Mouse (Mus musculus): ENCODE measurements around the gene Hist1h2bn.
"Not testable (repeated sequence)": the region's sequence is repeated elsewhere in the genome, so short reads cannot be mapped to it uniquely, and the experiment has no call there.

Gene Hist1h2bn

DNA sequence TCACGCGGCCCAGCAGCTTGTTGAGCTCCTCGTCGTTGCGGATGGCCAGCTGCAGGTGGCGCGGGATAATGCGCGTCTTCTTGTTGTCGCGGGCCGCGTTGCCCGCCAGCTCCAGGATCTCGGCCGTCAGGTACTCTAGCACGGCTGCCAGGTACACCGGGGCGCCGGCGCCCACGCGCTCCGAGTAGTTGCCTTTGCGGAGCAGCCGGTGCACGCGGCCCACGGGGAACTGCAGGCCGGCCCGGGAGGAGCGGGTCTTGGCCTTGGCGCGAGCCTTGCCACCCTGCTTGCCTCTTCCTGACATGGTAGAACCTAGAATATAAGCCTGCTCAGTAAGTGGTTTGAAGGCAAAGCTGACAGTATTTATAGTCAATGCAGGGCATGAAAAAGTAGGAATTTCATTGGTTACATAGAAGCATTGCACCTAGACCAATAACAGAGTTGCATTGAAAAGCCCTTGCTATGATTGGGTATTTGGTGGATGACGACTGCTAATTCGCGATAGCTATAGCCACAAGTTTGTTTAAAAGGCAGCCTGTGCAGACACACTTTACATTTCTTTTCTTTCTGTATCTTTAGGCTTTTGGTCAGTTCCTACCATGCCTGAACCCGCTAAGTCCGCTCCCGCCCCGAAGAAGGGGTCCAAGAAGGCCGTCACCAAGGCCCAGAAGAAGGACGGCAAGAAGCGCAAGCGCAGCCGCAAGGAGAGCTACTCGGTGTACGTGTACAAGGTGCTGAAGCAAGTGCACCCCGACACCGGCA lies at the start of gene Hist1h2bn, which contains the start of gene Hist1h2ak:
Hist1h2bn (plus strand) TSS at position 600 of the 762 bp plus-strand sequence.
Hist1h2ak (minus strand) TSS at position 304 of the 762 bp plus-strand sequence.
- peak; percentile 77 for DNase-seq (ENCODE audit: low spot score)

DNA sequence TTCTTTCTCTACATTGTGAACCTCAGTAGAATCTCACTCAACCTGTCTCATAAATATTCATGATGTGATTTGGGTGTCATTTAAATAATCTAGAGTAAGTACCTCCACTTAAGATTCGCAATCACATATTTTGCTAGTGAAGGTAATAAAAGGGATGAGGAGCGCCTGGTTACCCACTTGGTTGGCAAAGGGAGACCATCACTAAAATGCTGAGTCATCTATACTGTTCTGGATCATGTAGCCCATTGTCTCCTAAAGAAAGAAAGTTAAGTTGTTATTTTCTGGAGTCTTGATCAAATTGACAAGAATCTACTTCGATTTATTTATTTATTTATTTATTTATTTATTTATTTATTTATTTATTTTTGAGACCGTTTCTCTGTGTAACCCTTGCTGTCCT lies 47.3 kb upstream of the Hist1h2bn start:
- no peak for DNase-seq (ENCODE audit: low spot score)

DNA sequence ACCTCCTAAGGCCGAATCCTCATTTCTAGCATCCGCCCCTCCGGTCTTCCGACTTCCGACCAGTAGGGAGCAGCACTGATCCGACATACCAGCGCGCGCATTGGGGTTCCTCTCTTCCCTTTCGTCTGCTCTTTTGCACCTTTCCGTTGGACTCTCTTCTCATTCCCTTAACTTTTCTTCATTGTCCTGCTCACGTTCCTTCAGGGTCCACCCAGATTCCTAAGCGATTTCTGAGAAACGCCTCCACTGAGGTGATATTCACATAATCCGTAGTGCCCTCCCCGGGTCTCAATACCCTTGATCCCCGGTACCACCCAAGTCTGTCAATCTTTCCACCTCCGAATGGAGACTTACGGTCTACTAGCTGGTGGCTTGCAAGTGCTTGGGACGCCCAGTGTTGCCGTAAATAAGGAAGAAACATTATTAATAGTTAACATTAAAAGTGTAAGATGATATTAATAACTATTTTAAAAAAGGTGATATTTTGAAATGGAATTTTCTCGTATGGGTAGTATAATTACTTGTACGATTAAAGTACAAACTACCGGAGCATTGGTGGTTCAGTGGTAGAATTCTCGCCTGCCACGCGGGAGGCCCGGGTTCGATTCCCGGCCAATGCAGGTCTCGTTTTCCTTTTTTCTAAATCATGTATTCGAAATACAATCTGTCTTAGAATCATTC lies 43.8 kb upstream of the Hist1h2bn start:
- DNase-seq (ENCODE audit: low spot score), result peak; percentile 85

DNA sequence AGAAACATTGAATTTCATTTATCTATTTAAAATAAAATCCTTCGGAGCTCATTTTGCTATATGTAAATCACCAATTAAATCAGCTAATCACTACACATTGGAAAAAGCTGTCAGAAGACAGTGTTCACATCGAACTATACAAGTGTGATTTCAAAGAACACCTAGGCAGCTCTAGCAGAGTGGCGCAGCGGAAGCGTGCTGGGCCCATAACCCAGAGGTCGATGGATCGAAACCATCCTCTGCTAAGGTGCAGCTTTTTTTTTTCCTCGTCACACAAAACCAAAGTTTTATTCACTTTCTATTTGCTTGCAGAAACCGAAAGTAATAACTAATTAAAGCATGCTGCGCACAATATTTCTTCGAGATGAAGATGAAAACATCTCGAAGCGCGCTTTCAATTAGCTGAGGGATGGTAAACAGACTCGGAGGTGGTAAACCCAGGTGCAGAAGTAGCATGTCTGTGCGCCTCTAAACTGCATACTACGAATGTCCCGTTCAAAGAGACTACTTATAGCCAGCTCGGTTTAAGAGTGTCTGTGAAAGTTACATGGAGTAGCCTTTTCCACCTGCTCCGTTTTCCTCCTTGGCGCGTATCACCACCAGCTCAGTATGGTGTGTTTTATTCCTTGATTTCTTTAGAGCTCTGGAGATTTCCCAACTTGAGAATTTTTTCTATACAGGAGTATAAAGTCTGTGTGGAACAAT lies 43.0 kb upstream of the Hist1h2bn start:
- peak; percentile 88 for DNase-seq (ENCODE audit: low spot score)

DNA sequence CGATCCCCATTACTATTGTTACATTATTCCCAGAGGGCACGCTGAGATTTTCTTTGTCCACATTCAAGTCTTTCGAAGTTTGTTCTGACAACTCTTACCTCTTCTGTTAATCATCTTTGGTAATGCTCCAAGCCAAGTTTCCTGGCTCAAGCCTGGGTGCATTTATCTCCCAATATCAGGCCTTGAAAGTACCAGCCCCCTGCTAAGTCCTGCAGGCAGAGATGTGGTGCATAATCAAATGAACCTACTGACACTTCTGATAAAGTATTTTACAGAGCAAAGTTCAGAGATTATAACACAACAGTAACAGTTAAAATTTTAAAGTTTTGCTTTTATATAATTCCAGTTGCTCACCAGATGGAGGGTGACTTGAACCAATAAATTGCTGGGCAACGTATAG lies 42.2 kb upstream of the Hist1h2bn start:
- DNase-seq (ENCODE audit: low spot score), result no peak

DNA sequence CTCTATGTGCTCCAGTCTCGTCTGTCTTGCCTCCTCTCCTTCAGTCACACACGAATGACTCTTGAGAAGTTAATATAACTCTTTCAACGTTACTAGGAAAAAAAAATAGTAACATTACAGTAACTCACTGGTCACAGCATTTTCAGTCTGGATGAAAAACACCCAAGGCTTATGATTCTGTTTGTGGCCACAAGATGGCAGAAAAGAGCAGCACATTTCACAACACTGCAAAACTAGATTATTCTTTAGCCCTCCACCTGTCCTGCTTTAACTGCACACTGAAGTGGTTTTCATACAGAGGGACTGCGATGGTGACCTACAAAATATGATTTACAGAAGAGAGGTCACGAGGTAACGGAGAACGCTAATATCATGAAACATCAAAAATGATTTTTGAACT lies 39.2 kb upstream of the Hist1h2bn start:
- DNase-seq (ENCODE audit: low spot score), result peak; percentile 67

DNA sequence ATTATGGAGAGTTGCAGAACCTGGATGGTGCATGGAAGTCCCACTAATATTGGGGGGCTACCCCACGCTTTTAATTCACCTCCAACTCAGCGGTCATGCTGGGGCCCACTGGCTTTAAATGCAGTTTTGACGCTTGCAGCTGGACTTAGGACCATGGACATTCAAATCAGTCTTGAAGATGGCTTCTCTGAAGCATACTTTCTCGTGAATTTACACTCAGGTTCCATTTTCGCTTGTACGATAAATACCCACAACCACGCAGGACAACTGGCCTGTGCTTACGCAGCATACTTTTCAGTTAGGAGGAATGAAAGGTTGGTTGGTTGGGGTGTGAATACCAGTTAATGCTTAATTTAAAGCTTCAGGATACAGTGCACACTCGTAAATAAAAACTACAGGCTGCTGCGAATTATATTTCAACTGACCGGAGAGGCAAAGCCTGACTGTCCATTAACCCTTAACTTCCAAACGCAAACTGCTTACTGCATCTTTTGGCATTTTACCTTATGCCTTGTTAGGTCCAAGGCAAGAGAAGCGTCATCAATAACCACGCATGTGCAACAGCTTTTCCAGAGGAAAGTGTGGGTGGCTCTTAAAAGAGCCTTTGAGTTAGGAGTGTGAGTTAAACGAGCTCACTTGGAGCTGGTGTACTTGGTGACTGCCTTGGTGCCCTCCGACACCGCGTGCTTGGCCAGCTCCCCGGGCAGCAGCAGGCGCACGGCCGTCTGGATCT lies 38.6 kb upstream of the Hist1h2bn start:
- DNase-seq (ENCODE audit: low spot score), result no peak

DNA sequence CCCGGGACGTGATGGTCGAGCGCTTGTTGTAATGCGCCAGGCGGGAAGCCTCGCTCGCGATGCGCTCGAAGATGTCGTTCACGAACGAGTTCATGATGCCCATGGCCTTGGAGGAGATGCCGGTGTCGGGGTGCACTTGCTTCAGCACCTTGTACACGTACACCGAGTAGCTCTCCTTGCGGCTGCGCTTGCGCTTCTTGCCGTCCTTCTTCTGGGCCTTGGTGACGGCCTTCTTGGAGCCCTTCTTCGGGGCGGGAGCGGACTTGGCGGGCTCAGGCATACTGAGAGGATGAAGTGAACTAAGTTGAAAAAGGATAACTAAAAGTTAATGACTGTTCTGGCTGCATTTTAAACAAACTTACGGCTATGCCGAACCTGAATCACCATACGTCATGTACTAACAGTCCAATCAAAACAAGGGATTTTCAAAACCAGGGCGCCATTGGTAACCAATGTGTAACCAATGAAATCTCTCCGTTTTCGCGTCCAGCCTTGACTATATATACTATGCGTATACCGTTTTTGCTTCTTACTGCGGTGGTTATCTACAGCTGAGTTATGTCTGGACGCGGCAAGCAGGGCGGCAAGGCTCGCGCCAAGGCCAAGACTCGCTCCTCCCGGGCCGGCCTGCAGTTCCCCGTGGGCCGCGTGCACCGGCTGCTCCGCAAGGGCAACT lies 37.9 kb upstream of the Hist1h2bn start, which contains the start of the genes Hist1h2bl and Hist1h2ai:
Hist1h2bl (minus strand) TSS at position 280 of the 676 bp plus-strand sequence.
Hist1h2ai (plus strand) TSS at position 559 of the 676 bp plus-strand sequence.
- DNase-seq (ENCODE audit: low spot score), result peak; percentile 78

DNA sequence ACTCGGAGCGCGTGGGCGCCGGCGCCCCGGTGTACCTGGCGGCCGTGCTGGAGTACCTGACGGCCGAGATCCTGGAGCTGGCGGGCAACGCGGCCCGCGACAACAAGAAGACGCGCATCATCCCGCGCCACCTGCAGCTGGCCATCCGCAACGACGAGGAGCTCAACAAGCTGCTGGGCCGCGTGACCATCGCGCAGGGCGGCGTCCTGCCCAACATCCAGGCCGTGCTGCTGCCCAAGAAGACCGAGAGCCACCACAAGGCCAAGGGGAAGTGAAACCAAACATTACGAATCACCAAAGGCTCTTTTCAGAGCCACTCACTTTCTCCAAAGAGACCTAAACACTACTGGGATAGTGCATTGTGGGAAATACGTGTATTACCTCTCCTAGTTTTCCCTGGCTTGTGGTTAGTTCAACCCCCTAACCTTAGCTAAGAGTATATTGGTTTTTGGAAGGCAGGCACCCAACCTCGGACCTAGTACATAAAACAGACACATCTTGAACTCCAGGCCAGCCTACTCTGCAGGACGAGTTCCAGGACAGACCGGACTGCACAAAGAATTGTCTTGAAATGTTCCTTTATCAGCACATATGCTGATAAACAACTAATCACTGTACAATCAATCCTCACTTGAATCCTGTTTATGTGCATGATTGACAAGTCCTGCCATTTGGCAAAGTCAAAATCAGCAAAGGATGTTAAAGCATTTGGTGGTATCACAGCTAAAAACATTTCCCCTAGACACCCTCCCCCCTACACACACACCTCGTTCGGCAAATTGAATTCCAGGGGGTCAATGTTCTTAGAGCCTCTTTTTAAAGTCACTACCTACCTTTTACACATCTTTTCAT lies 37.2 kb upstream of the Hist1h2bn start:
- not testable (repeated sequence) for DNase-seq (ENCODE audit: low spot score)

DNA sequence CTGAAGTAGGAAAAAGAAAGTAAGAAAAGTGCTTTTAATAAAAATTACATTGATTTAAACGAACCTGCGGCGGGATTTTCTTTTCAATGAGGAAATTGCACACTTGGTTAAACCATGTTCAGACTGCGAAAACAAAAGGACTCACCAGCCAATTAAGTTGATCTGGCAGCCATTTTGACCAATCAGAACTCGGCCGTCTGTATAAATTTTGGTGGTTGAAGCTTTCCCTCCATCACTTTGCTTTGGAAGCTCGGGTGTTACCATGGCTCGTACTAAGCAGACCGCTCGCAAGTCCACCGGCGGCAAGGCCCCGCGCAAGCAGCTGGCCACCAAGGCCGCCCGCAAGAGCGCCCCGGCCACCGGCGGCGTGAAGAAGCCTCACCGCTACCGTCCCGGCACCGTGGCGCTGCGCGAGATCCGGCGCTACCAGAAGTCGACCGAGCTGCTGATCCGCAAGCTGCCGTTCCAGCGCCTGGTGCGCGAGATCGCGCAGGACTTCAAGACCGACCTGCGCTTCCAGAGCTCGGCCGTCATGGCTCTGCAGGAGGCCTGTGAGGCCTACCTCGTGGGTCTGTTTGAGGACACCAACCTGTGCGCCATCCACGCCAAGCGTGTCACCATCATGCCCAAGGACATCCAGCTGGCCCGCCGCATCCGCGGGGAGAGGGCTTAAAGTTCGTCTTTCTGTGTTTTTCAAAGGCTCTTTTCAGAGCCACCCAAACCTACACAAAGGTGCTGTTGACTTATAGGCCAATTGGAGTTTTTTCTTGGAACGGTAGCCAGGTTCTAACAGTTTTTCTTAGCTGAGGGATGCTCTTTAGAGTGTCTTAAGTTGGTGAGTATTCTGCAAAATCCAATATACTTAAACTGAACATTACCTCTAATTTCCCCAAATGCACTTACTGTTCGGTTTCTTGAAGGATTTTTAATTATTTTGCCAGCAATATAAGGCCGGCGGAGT lies 36.2 kb upstream of the Hist1h2bn start, which contains the start of gene Hist1h3h:
Hist1h3h (plus strand) TSS at position 263 of the 961 bp plus-strand sequence.
- peak; percentile 79 for DNase-seq (ENCODE audit: low spot score)

DNA sequence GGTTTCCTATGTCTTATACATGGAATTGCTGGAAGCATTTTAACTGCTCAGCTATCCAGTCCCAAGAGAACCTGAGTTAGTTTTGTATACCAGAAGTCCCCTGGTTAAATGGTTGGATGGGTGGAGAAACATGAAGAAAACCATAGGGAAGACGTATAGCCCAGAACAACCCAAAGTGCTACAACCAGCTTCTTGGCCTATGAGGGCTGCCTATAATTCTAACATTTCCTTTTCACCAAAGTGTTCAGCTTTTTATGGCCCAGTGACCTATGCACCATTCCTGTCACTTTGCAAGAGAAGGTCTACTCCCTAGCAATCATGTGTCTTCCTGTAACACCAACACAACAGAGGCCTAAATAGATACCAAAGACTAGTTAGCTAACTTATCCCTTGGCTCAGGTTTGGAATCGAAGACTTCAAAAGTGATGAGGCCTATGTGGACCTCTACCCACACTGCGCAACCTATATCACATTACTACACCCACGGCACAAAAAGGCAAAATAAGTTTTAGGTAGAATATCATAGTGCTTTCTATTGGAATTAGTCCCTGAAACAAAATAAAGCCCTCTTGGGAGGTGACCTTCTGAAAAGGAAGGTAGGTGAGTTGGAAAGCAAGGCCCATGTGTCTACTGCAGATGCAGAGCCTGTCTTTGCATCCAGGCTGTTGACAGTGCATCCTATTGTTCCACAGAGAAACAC lies 35.4 kb upstream of the Hist1h2bn start:
- DNase-seq (ENCODE audit: low spot score), result no peak

DNA sequence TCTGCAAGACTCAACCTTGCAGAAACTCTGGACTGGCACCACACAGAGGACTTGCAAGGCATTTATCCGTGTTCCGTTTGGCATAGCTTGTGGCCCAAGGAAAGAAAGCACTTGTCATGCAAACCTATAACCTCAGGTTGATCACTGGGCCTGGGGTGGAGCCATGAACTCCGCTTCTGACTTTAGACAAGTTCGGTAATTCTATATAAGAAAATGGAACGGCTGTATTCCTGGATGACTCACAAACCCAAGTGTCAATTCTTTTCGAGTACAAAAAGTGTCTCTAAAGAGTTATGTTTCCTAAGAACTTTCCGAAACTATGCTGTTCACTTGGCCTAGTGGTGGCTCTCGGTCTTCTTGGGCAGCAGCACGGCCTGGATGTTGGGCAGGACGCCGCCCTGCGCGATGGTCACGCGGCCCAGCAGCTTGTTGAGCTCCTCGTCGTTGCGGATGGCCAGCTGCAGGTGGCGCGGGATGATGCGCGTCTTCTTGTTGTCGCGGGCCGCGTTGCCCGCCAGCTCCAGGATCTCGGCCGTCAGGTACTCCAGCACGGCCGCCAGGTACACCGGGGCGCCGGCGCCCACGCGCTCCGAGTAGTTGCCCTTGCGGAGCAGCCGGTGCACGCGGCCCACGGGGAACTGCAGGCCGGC lies 32.7 kb upstream of the Hist1h2bn start:
- not testable (repeated sequence) for DNase-seq (ENCODE audit: low spot score)

DNA sequence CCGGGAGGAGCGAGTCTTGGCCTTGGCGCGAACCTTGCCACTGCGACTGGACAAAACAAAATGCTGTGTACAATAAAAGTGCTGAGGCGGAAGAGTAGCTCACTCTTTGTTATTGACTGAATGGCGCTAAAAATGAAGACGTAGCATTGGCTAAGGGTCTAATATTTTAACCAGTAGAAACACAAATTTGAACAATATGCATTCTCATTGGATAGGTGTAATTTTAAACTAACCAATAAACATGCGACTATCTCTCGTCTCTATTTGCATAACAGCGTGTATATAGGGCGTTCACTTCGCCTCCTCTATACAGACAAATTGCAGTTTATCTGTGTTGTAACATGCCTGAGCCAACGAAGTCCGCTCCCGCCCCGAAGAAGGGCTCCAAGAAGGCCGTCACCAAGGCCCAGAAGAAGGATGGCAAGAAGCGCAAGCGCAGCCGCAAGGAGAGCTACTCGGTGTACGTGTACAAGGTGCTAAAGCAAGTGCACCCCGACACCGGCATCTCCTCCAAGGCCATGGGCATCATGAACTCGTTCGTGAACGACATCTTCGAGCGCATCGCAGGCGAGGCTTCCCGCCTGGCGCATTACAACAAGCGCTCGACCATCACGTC lies 32.1 kb upstream of the Hist1h2bn start, which contains the start of gene Hist1h2bm:
Hist1h2bm (plus strand) TSS at position 288 of the 616 bp plus-strand sequence.
- peak; percentile 53 for DNase-seq (ENCODE audit: low spot score)

DNA sequence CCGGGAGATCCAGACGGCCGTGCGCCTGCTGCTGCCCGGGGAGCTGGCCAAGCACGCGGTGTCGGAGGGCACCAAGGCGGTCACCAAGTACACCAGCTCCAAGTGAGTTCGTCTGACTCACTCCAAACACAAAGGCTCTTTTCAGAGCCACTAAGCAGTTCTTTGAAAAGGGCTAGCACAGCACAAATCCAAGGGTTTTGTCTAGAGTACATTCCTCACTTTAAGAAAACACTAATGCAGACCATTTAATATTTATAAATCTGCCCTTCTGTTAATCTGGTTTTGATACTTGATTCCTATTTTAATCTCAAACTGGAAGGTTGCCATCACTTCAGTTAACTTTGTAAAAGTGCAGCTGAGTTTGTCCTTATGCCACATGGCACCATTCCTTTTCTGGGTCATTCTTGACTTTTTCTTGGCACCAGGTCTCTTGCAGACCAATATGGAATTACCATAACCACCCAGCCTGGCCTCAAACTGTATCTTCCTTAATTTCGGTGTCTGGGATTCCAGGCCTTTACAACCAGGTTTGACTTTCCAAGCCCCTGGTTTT lies 31.5 kb upstream of the Hist1h2bn start:
- no peak for DNase-seq (ENCODE audit: low spot score)

DNA sequence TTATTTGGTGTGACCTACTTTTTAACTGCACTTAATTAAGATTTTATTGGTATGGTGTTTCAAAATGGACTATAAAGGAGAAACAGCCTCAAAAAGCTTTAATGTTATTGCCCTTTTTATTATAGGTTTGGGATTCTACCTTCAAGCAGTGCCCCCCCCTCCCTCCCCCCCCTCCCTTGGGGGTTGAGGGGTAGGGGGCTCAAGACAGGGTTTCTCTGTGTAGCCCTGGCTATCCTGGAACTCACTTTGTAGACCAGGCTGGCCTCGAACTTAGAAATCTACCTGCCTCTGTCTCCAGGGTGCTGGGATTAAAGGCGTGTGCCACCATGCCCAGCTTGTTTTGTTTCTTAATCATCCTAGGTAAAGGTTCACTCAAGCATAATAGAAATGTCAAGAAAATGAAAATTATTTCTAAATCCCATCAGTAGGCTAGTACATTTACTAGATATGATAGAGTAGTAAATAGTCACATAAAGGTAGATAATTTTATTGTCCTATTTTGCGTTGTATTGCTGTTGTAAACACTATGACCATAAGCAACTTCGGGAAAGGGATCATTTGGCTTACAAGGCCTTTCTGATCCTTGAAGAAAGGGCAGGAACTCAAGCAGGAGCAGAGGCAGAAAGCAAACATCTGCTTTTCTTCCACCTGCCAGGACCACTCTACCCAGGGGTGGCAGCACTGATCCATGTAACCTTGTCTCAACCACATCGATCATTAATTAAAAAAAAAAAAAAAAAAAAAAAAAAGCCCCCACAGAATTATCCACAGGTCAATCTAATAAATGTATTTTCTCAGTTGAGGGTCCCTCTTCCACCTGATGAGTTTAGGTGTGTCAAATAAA lies 30.7 kb upstream of the Hist1h2bn start:
- DNase-seq (ENCODE audit: low spot score), result no peak

All from T-cell, adult 2 months (primary cell).